Mouse (Mus musculus): ENCODE data around the gene Stt3a. TPM values are rescaled to one million over a fixed set of nuclear protein-coding genes. Genes with fewer than 3 reads are reported as not detected.

Gene Stt3a
- polyA plus RNA-seq, 1 experiment from 2014 or later, result 181 TPM

DNA sequence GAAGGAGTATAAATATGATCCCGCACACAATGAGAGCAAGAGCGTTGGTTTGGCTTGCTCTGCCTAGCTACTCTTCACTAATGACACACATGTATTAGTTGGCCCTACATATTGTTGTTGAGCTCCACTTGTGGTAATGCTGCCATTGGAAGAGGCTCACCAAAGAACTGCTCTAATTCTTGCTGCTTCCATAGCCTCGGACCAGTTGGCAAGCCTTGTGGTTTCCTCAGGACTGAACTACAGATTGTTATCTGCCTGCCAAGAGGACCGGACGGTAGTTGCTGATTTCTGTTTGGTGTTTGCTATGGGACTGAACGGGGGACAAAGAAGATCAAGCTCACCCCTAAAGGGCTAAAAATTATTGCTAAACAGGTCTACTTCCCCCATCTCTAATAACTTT, 60.2 kb downstream of the Stt3a start:
- peaks cover 6% of the 10 kb centered on the region; the same call in 1 of the 2 replicates for H3K4me1 ChIP-seq (replicated peaks)
- H3K4me3 ChIP-seq (replicated peaks), result no peak overlapping the region
- no peaks in the 10 kb centered on the region for H3K27me3 ChIP-seq
- no peak overlapping the region for H3K4me2 ChIP-seq
- ATAC-seq (ENCODE audit: low read depth), result no peak
- H3K27ac ChIP-seq, result no peak overlapping the region
- 37% methylated on average over 6 of the region's 6 CpGs for WGBS (ENCODE audit: insufficient replicate concordance)
- DNase-seq, result no peak
- H3K36me3 ChIP-seq, result peaks cover 33% of the 10 kb centered on the region
- no peak overlapping the region for H3K9ac ChIP-seq
- H3K9me3 ChIP-seq (replicated peaks), result no peaks in the 10 kb centered on the region

DNA sequence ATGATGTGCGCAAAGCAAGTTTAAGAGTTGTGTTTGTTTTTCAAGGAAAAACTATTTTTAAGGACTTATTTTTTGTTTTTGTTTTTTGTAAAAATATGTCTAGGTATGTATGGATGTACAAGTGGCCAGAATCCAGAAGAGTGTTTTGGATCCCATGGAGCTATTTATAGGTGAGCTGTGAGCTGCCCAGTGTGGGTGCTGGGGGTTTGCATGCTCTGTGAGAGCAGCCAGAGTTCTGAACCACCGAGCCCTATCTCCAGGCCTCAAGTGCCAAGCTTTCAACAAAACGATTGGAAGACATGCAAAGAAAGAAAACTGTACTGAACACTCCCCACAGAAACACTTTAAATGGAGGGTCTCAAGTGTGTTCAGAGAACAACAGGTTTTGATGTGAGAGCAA, 61.6 kb downstream of the Stt3a start:
- H3K27me3 ChIP-seq, result no peaks in the 10 kb centered on the region
- H3K4me3 ChIP-seq (replicated peaks), result no peak overlapping the region
- no peak for DNase-seq
- no peak overlapping the region for H3K9ac ChIP-seq
- ATAC-seq (ENCODE audit: low read depth), result no peak
- H3K4me1 ChIP-seq (replicated peaks), result peaks cover 6% of the 10 kb centered on the region; the same call in 1 of the 2 replicates
- H3K27ac ChIP-seq, result no peak overlapping the region
- no peak overlapping the region for H3K4me2 ChIP-seq
- 69% methylated on average over 3 of the region's 3 CpGs for WGBS (ENCODE audit: insufficient replicate concordance)
- H3K9me3 ChIP-seq (replicated peaks), result no peaks in the 10 kb centered on the region
- peaks cover 27% of the 10 kb centered on the region for H3K36me3 ChIP-seq

DNA sequence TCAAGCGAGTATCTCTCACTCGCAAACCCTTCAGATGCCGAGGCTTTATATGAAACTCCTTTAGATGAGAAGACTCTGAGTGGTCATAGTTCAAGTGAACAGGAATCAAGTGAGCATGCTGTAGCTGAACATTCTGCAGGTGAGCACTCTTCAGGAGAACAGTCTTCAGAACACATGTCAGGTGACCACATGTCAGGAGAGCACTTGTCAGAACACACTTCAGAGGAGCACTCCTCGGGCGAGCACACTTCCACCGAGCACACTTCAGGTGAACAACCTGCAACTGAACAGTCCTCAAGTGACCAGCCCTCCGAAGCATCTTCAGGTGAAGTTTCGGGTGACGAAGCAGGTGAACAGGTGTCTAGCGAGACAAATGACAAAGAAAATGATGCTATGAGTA, 73.2 kb downstream of the Stt3a start:
- no peaks in the 10 kb centered on the region for H3K9me3 ChIP-seq (replicated peaks)
- no peak overlapping the region for H3K9ac ChIP-seq
- no peak for DNase-seq
- 75% methylated on average over 10 of the region's 10 CpGs for WGBS (ENCODE audit: insufficient replicate concordance)
- H3K27me3 ChIP-seq, result no peaks in the 10 kb centered on the region
- H3K4me2 ChIP-seq, result no peak overlapping the region
- no peaks in the 10 kb centered on the region for H3K36me3 ChIP-seq
- H3K4me3 ChIP-seq (replicated peaks), result no peak overlapping the region
- no peak overlapping the region for H3K27ac ChIP-seq
- ATAC-seq (ENCODE audit: low read depth), result no peak
- no peaks in the 10 kb centered on the region for H3K4me1 ChIP-seq (replicated peaks)

DNA sequence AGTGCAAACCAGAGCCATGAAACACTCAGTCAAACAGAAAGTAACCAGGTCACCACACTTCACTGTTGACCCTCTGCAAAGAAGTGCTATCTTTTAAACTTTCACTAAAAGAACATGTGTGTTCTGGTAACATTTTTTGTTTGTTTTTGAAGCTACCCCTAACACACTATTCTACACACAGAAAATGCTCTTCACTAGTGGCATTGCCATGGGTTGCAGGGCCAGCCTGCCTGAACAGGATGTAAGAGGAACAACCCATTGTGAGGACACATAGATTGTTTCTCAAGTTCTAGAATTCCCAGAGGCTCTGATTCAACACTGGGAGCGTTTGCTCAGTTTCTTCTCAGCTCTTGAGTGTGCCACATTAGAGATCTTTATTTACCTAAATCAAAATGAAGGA, 74.6 kb downstream of the Stt3a start, which contains the start of gene Acrv1:
Gene Acrv1 (plus strand): TSS at position 301 of the 400 bp plus-strand sequence.
- Histone ChIP-seq H3K27me3 (no peaks in the 10 kb centered on the region), H3K36me3 (no peaks in the 10 kb centered on the region), H3K27ac (no peak within 1 kb of the TSS), H3K4me3 (replicated peaks) (no peak within 1 kb of the TSS), H3K4me2 (no peak within 1 kb of the TSS), H3K9me3 (replicated peaks) (no peaks in the 10 kb centered on the region), H3K9ac (no peak within 1 kb of the TSS), H3K4me1 (replicated peaks) (no peaks in the 10 kb centered on the region)
- DNase-seq, result no peak
- no peak for ATAC-seq (ENCODE audit: low read depth)
- 57% methylated on average over 1 of the region's 1 CpGs for WGBS (ENCODE audit: insufficient replicate concordance)

DNA sequence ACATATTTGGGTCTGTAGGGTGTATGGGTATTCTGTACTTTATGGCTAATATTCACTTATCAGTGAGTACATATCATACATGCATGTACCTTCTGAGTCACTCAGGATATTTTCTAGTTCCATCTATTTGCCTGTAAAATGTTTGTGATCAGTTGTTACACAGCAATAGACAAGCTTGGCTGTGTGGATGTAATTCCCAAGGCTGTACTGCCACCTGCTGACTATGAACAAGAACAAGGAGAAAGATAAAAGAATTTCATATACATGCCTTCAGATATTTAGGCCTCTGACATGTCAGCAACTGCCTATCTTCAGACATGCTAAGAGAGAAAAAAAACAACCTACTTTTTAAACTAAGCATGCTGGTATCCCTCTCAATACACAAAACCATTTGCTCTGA, 80.2 kb downstream of the Stt3a start:
- Histone ChIP-seq H3K36me3 (no peaks in the 10 kb centered on the region), H3K27ac (no peak overlapping the region), H3K4me2 (no peak overlapping the region), H3K9me3 (replicated peaks) (no peaks in the 10 kb centered on the region), H3K4me1 (replicated peaks) (no peaks in the 10 kb centered on the region), H3K27me3 (no peaks in the 10 kb centered on the region), H3K4me3 (replicated peaks) (no peak overlapping the region), H3K9ac (no peak overlapping the region)
- no peak for ATAC-seq (ENCODE audit: low read depth)
- DNase-seq, result no peak

DNA sequence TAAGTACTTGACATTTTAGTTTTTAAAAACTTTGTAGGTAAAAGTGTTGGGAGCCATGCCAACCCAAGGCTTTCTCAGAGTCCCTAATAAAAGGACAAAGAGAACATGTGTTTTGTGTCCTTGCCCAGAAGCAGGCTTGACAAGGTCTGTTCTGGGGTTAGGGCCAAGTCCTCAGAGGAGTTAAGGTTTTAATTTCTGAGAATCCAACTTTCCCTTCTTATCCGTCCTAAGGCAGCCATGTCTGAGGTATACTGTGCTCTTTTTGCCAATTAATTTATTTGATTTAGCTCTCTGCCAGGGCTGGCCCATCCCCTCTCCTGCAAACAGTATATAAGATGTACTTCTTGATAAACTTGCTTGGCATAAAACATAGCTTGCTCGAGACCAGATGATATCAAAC, 86.1 kb downstream of the Stt3a start:
- no peaks in the 10 kb centered on the region for H3K27me3 ChIP-seq
- DNase-seq (no peak), ATAC-seq (ENCODE audit: low read depth) (no peak)
- H3K4me3 ChIP-seq (replicated peaks), result no peak overlapping the region
- H3K36me3 ChIP-seq, result no peaks in the 10 kb centered on the region
- no peak overlapping the region for H3K27ac ChIP-seq
- no peaks in the 10 kb centered on the region for H3K9me3 ChIP-seq (replicated peaks)
- H3K4me2 ChIP-seq, result no peak overlapping the region
- no peaks in the 10 kb centered on the region for H3K4me1 ChIP-seq (replicated peaks)
- 36% methylated on average over 2 of the region's 2 CpGs for WGBS (ENCODE audit: insufficient replicate concordance)
- no peak overlapping the region for H3K9ac ChIP-seq

Other genes starting within 250 kb of the Stt3a start
- not detected in 2 replicates for gene Gm5615, start 225.7 kb downstream of the Stt3a start, polyA plus RNA-seq (2015; fragmentation: Nextera tagmentation; extraction: Ambion mirVana)
- not detected in 2 replicates for gene Gm17689, start 185.0 kb downstream of the Stt3a start, polyA plus RNA-seq (2015; fragmentation: Nextera tagmentation; extraction: Ambion mirVana)
- gene A630095E13Rik, start 124.3 kb downstream of the Stt3a start, polyA plus RNA-seq (2015; fragmentation: Nextera tagmentation; extraction: Ambion mirVana), result not detected in 2 replicates
- gene Acrv1, start 74.5 kb downstream of the Stt3a start, polyA plus RNA-seq (2015; fragmentation: Nextera tagmentation; extraction: Ambion mirVana), result not detected in 2 replicates
- gene Chek1, start 40.6 kb downstream of the Stt3a start, polyA plus RNA-seq (2015; fragmentation: Nextera tagmentation; extraction: Ambion mirVana), result 26.0 and 31.2 TPM in 2 replicates
- gene Ei24, start 29.7 kb upstream of the Stt3a start, polyA plus RNA-seq (2015; fragmentation: Nextera tagmentation; extraction: Ambion mirVana), result 32.0 and 38.2 TPM in 2 replicates
- gene Fez1, start 54.2 kb upstream of the Stt3a start, polyA plus RNA-seq (2015; fragmentation: Nextera tagmentation; extraction: Ambion mirVana), result 0.80 and 1.1 TPM in 2 replicates

All from liver, embryonic 13.5 days (tissue).